In the genomic region with DNA sequence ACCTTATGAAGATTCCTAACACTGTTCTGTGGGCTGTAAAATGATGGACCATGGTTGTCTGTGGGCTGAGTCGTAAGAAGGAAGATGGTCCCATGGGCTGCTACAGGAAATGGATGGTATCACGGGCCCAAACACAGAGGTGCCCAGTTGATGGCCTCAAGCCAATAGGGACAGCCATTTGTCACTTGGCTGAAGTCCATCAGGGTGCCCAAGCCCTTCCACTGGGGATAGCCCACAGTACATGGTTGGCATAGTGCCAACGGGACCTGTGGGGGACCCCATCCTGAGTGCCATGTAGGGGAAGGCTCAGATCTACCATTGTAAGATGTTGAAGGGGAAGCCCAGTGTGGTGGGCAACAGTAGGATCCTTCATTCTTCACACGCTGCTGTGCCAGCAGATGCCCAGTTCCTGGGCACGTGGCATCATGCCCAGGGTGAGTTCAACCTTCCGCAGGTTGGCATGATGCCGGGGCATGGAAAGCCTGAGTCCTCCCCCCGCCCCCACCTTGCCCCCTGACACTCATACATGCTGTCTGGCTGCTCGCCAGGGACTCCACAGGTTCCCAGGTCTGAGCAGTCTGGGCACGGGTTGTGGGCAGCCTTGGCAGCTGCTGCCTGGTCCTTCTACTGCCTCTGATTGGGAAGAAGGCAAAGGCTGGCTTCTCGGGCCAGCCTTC, we compare ENCODE assay signal across 10 mouse cellular contexts.
DNase-seq lines count a peak whose midpoint lies in the region; ATAC-seq and TF ChIP-seq lines count a peak whose summit lies in the region.
"Had no signal": no experiment of that assay in that cellular context is flagged by ENCODE, and none has a peak within 500 bp of the region (broad histone marks: within the 10 kb centered on the region; RNA-seq: fewer than 3 reads in every experiment).

No protein-coding gene starts in this region.

- no peak overlapping the region for H3K4me3 ChIP-seq in kidney, embryonic 15.5 days (replicated peaks)
- no peak overlapping the region for H3K4me3 ChIP-seq in heart, postnatal 0 days (ENCODE audit: low read depth, low read length)
- H3K4me3 ChIP-seq in lung, embryonic 15.5 days, result no peak overlapping the region

- H3K4me2 ChIP-seq in kidney, embryonic 15.5 days, result no peak overlapping the region
- no peak overlapping the region for H3K4me2 ChIP-seq in heart, postnatal 0 days (ENCODE audit: low read depth, low read length)
- H3K4me2 ChIP-seq in lung, embryonic 15.5 days, result no peak overlapping the region

- ATAC-seq in kidney, embryonic 15.5 days (replicated peaks; ENCODE audit: low FRiP score), result no peak
- peak; percentile 47 for ATAC-seq in heart, postnatal 0 days (ENCODE audit: insufficient read depth, low read depth)
- ATAC-seq in lung, embryonic 15.5 days (ENCODE audit: borderline replicate concordance, extremely low read depth, low FRiP score, low TSS enrichment), result 0 out of 2 replicates have a peak, but pooled peaks have one; percentile 28
- ATAC-seq in CD4-positive, CD25-positive, alpha-beta regulatory T cell, adult 4 months, result no peak

- 0 out of 2 replicates have a peak, but pooled peaks have one; percentile 8 for TF ChIP-seq CTCF in heart, postnatal 0 days (IDR thresholded peaks at IDR 0.05; ENCODE audit: low read depth)

- 84% methylated on average over 11 of the region's 11 CpGs for WGBS in kidney, embryonic 15.5 days
- 46% methylated on average over 11 of the region's 11 CpGs for WGBS in heart, postnatal 0 days
- WGBS in lung, embryonic 15.5 days, result 75% methylated on average over 11 of the region's 11 CpGs

- H3K27ac ChIP-seq in kidney, embryonic 15.5 days, result no peak overlapping the region
- H3K27ac ChIP-seq in heart, postnatal 0 days (ENCODE audit: low read depth), result peak overlapping the region; percentile 61
- peak overlapping the region; percentile 37 for H3K27ac ChIP-seq in lung, embryonic 15.5 days
- H3K27ac ChIP-seq: macrophage had no signal

- no peaks in the 10 kb centered on the region for H3K9me3 ChIP-seq in kidney, embryonic 15.5 days (replicated peaks)
- no peaks in the 10 kb centered on the region for H3K9me3 ChIP-seq in heart, postnatal 0 days (replicated peaks; ENCODE audit: control insufficient read depth, low read length)
- no peaks in the 10 kb centered on the region for H3K9me3 ChIP-seq in lung, embryonic 15.5 days
- H3K9me3 ChIP-seq: G1E had no signal

- peak; percentile 19; the same call in 1 of the 2 replicates for TF ChIP-seq EP300 in heart, postnatal 0 days (IDR thresholded peaks at IDR 0.05; ENCODE audit: low read depth)

- peak; percentile 93 for DNase-seq in kidney, adult 11 months
- peak; percentile 88 for DNase-seq in adrenal gland, postnatal 14 days
- DNase-seq in heart, postnatal 0 days (ENCODE audit: low spot score), result peak; percentile 68
- DNase-seq in yolk sac, embryonic 10.5 days (ENCODE audit: low spot score), result no peak
- DNase-seq in thymus, postnatal 36 days, result no peak

- no peak overlapping the region for H3K9ac ChIP-seq in kidney, embryonic 15.5 days
- no peak overlapping the region for H3K9ac ChIP-seq in heart, postnatal 0 days (replicated peaks; ENCODE audit: low read depth, low read length)
- H3K9ac ChIP-seq in lung, embryonic 15.5 days, result no peak overlapping the region

- peaks cover 30% of the 10 kb centered on the region for H3K4me1 ChIP-seq in kidney, embryonic 15.5 days
- H3K4me1 ChIP-seq in heart, postnatal 0 days (ENCODE audit: control insufficient read depth, insufficient read depth), result peaks cover 53% of the 10 kb centered on the region
- peaks cover 38% of the 10 kb centered on the region for H3K4me1 ChIP-seq in lung, embryonic 15.5 days

- no peaks in the 10 kb centered on the region for H3K36me3 ChIP-seq in kidney, embryonic 15.5 days
- no peaks in the 10 kb centered on the region for H3K36me3 ChIP-seq in heart, postnatal 0 days (replicated peaks; ENCODE audit: control insufficient read depth, insufficient read depth, low read length)
- H3K36me3 ChIP-seq in lung, embryonic 15.5 days, result no peaks in the 10 kb centered on the region
- H3K36me3 ChIP-seq: G1E had no signal

- no peaks in the 10 kb centered on the region for H3K27me3 ChIP-seq in kidney, embryonic 15.5 days
- no peaks in the 10 kb centered on the region for H3K27me3 ChIP-seq in heart, postnatal 0 days (ENCODE audit: control insufficient read depth, insufficient read depth, low read length)
- no peaks in the 10 kb centered on the region for H3K27me3 ChIP-seq in lung, embryonic 15.5 days

Comparison
In these comparisons a context has a peak if more than half of its experiments do, and no peak if none do; other contexts are left out.
1. DNase-seq: peak in kidney, adult 11 months (single experiment), adrenal gland, postnatal 14 days (single experiment) and heart, postnatal 0 days (single experiment); none in yolk sac, embryonic 10.5 days (single experiment) and thymus, postnatal 36 days (0 of 2).
2. ATAC-seq: peak in heart, postnatal 0 days (single experiment) and lung, embryonic 15.5 days (single experiment); none in kidney, embryonic 15.5 days (single experiment) and CD4-positive, CD25-positive, alpha-beta regulatory T cell, adult 4 months (single experiment).